Mouse (Mus musculus) R1 (cell line): ENCODE measurements around the gene Vmn1r152.
"Not testable (repeated sequence)": the region's sequence is repeated elsewhere in the genome, so short reads cannot be mapped to it uniquely, and the experiment has no call there.

Experiments used
- DNase-seq: peaks from one replicate; pipeline ENCODE4 v3.0.0-alpha.2; 2018; ENCODE audit warnings: low read depth, low spot score

The Vmn1r152 gene

GRCm38 (mm10) chr7:22522667-22523066 is at the start of gene Vmn1r152:
TSS of gene Vmn1r152 (plus strand) at chr7:22522967.
- DNase-seq: not testable (repeated sequence)

- not testable (repeated sequence) for DNase-seq
Observed at GRCm38 (mm10) chr7:22499578-22499977, 23.2 kb upstream of the Vmn1r152 start, which contains the start of gene Vmn1r151. TSS of gene Vmn1r151 (minus strand) at chr7:22499678.

- DNase-seq: not testable (repeated sequence)
Observed at GRCm38 (mm10) chr7:22534787-22535186, 12.0 kb downstream of the Vmn1r152 start, which contains the start of gene Gm8677. TSS of gene Gm8677 (minus strand) at chr7:22534887.

- not testable (repeated sequence) for DNase-seq
Observed at GRCm38 (mm10) chr7:22565243-22565642, 42.5 kb downstream of the Vmn1r152 start, which contains the start of gene Gm4201. TSS of gene Gm4201 (minus strand) at chr7:22565343.
